Mouse (Mus musculus) embryo, embryonic 10.5 days (tissue): ENCODE data around the gene 1700011L22Rik.
A peak's percentile ranks its signal among the peaks of the same experiment; 100 is the strongest.

Experiments
- DNase-seq: peaks from one replicate; pipeline ENCODE4 v3.0.0-alpha.2; 2015; ENCODE audit warnings: low spot score

The 1700011L22Rik gene

GRCm38 (mm10) chr8:79248470-79248869 is at the start of gene 1700011L22Rik:
1700011L22Rik (minus strand) TSS chr8:79248570.
- no peak for DNase-seq

- DNase-seq, result peak; percentile 80
Observed at GRCm38 (mm10) chr8:79297763-79298162, 49.4 kb upstream of the 1700011L22Rik start.

DNA sequence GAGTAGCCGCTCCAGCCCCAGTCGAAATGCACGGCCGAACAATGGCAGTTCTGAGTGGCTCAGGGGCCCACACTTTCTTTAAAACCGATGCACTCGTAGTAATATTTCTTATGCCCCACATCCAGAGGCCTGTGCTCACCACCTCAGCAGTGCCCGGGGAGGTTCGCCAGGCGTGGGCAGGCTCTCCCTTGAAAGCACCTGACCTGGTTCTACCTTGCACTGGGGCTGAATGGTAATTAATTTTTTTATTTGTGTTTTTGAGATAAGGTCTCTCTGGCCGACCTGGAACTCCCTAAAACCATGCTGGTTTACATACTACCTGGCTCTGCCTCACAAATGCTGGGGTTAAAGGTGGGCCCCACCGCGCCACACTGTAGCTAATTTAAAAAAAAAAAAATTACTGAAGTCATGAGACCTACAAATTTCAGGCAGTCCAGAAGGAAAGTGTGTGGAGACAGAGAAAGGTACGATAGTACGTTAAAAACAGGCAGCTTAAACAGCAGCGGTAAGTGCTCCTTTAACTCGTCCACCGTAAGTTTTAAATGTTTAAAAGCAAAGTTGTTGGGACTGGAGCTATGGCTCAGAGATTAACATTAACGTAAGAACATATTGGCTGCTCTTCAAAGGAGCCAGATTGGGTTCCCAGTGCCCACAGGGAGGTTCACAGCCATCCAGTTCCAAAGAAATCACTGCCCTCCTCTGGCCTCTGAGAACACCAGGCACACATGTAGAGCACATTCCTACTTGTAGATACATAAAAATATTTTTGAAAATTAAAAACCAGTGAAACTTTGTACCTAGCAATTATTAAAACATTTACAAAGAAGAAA is 47.1 kb upstream of the 1700011L22Rik start:
- peak; percentile 47 for DNase-seq

- peak; percentile 97 for DNase-seq
Observed at GRCm38 (mm10) chr8:79294610-79295275, 46.4 kb upstream of the 1700011L22Rik start, which contains the start of gene Mmaa. Mmaa (minus strand) TSS chr8:79294937.

DNA sequence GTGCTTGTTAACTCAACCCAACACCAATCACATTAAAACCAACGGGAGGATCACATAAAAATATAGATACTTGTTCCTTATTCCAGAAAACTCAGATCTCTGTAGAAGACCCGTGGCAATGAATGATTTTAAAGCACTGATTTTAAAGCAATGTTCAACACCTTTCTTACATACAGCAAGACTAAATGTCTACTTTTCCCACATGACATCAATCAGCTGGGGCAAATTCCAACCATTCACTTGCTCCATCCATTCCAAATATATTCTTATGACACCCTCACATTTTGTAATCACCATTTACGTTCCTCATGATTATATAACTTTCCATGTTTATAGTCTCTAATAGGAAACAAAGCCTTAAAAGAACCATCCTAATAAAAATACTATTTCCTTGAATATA is 45.5 kb upstream of the 1700011L22Rik start:
- peak; percentile 15 for DNase-seq

DNA sequence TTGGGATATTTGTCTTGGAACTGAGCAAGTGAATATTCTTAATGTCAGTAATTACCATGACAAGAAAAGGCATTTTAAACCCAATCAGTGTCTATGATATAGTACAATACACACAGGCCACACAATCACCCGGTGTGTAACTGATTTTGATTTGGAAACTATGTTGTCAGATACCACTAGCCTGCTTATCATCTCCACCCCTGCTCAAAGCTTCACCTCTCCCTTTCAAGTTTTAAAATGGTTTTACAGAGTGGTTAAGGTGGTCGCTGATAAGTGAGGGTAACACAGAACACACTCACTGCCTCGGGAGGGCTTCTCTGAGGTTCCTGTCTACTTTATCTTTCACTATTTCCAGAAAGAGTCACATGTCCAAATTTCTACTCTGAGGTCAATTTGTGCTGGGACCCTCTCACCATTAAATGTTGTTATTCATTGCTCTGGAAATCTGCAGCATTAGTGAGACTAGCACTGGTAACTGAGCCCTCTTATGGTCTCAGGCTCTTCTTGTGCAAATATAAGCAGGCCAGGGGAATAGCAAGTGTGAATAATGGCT is 44.4 kb upstream of the 1700011L22Rik start:
- DNase-seq, result no peak

DNA sequence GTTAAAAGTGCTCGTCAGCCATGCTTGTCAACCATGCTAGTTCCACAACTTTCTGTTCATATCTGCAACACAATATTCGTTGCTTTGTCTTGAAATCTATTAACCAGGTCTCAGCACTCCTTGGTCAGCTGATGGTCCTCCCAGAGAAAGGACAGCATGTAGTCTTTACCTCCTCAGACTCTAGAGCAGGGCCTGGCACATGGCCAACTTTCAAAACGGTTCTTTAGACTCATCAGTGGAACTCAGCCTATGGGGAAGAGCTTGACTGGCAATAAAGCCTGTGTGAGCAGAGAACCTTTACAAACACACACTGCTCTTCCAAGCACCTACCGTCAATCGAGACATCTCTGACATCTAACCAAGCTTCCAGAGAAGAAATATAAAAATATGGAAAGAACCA is 41.2 kb upstream of the 1700011L22Rik start:
- DNase-seq, result no peak

DNA sequence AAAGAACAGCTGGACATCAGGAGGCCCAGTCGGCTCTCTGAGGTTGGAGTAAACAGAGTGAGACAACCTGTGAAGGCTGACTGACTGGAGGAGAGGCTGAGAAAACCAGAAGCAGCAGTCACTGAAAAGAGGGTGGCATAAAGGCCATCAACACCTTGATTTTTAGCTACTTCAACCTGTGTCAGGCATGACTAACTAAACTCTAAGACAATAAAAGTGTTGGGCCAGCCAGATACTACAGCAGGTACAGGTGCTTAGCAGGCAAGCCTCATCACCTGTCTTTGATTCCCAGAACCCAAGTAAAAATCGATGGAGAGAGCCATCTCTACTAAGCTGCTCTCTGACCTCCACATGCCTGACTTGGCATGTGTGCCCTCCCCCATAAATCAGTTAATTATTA is 40.3 kb upstream of the 1700011L22Rik start:
- DNase-seq, result no peak

DNA sequence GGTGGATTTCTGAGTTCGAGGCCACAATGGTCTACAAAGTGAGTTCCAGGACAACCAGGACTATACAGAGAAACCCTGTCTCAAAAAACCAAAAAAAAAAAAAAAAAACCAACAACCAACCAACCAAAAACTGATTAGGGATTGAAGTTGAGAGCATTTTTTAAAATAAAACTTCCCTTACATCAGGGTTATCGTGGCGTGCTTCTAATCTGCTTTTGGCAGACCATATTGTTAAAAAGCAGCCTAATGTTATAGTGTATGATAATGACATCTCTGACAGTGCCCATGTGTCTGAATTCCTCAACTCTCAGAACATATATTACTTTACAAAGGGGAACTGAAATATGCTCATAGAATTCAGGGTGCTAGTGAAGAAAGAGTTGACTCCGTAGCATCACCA is 39.9 kb upstream of the 1700011L22Rik start:
- DNase-seq, result no peak

DNA sequence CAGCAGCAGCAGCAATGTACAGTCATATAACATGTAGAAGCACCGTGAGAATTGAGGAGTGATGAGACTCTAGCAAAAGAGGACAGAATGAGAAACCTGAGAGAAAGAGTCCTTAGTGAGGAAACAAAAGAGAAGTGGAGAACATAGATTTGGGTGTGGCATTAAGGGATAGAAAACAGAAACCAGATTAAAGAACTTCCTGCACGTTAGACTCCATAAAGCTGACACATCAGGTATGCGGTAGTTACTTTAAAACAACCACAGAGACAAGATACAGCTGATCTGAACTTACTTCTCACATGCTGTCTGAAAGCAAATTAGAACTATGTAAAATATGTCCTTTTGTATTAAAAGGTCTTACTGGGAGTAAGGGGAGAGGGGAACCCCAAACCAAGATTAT is 38.1 kb upstream of the 1700011L22Rik start:
- DNase-seq, result no peak

- no peak for DNase-seq
Observed at GRCm38 (mm10) chr8:79284626-79285025, 36.3 kb upstream of the 1700011L22Rik start.

GRCm38 (mm10) chr8:79281376-79281890 is 33.1 kb upstream of the 1700011L22Rik start:
- no peak for DNase-seq

GRCm38 (mm10) chr8:79277264-79277870 is 29.0 kb upstream of the 1700011L22Rik start:
- DNase-seq, result no peak

GRCm38 (mm10) chr8:79274940-79275339 is 26.6 kb upstream of the 1700011L22Rik start:
- DNase-seq, result no peak

DNA sequence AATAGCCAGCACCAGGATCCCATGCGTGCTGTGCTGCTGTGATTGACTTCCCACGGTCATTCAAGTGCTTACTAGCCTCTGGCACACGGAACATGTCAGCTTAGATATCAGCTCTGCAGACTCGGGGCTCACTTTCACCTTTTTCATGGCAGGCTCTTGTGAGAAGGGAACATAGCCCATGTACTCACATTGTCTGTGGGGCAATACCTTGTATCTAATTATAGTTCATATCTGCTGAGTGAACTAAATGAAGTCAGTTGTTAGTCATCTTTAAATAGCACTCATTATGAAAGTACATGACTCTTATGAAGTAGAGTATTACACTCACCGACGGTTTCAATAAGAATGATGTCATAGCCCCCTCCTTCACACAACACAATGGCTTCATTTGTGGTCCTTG is 25.4 kb upstream of the 1700011L22Rik start:
- no peak for DNase-seq

- no peak for DNase-seq
Observed at GRCm38 (mm10) chr8:79272676-79273075, 24.3 kb upstream of the 1700011L22Rik start.

- no peak for DNase-seq
Observed at GRCm38 (mm10) chr8:79268921-79269320, 20.6 kb upstream of the 1700011L22Rik start.

DNA sequence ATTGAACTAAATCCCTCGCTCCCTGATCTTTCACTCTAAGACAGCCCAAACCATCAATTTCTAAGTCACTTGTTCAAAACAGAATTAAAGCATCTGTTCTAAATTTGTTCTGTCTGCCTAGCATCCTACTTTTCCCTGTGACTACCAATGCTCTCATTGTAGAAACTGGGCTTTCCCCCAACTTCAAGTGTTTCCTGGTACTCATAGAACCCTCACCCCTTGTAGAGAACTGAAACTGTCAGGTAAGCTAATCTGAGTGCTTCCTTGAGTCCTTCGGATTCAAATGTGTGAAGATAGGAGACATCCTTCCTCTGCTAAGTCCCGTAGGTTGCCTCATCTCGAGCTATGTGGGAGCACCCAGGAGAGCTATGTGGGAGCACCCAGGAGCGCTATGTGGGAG is 13.6 kb upstream of the 1700011L22Rik start:
- no peak for DNase-seq

GRCm38 (mm10) chr8:79256076-79256705 is 7.8 kb upstream of the 1700011L22Rik start:
- DNase-seq, result no peak

DNA sequence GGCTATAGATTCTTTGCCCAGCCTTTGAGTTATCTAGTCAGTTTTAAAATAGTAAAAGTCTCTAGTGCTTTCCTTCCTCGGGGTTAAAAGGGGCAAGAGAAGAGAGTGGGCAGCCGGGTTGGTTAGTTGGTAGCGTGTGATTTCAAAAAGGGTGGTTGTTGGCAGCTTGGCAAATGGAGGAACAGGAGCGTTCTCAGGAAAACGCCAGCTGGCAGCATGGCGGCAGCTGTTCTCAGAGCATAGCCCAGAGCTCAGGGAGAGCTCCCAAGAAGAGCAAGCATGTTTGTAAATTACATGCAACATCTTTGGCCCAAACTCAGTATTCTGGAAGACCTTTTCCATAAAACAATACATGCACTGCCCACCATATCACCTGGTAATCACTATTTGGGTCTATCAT is 5.4 kb upstream of the 1700011L22Rik start:
- DNase-seq, result no peak

- DNase-seq, result no peak
Observed at GRCm38 (mm10) chr8:79243422-79243821, 4.9 kb downstream of the 1700011L22Rik start.

- no peak for DNase-seq
Observed at GRCm38 (mm10) chr8:79239996-79240395, 8.4 kb downstream of the 1700011L22Rik start.
